Mouse (Mus musculus) limb, embryonic 11.5 days (tissue): Measurements from ENCODE around the gene Cux1. TPM values are rescaled to one million over a fixed set of nuclear protein-coding genes. Genes with fewer than 3 reads are reported as not detected.

ENCODE experiments used
- ATAC-seq: fragments of 200-750 bp; cut with Nextera tagmentation; 2 replicates; pipeline ENCODE4 v1.8.0; 2017; ENCODE audit warnings: low read depth; ENCODE audit not compliant: insufficient number of reproducible peaks, low FRiP score, low TSS enrichment
- DNase-seq: peaks from one replicate; pipeline ENCODE4 v3.0.0-alpha.2; 2015; ENCODE audit warnings: low spot score
- H3K27ac ChIP-seq: fragments of 300-500 bp; sonication (generic); replicated peaks from 2 replicates; pipeline ENCODE4 v1.5.1; 2014; ENCODE audit warnings: low read depth, mild to moderate bottlenecking, low read length
- H3K27me3 ChIP-seq: fragments of 300-500 bp; sonication (generic); 2 replicates; pipeline ENCODE4 v1.6.1; 2014; ENCODE audit warnings: mild to moderate bottlenecking, low read length, mixed read lengths; ENCODE audit not compliant: control insufficient read depth, insufficient read depth
- H3K36me3 ChIP-seq: fragments of 300-500 bp; sonication (generic); 2 replicates; pipeline ENCODE4 v1.6.1; 2014; ENCODE audit warnings: mild to moderate bottlenecking, low read length, moderate library complexity, mixed read lengths; ENCODE audit not compliant: control insufficient read depth, insufficient read depth
- H3K4me1 ChIP-seq: fragments of 300-500 bp; sonication (generic); 2 replicates; pipeline ENCODE4 v1.6.1; 2014; ENCODE audit warnings: low read length, mixed read lengths; ENCODE audit not compliant: control insufficient read depth, insufficient read depth
- H3K4me2 ChIP-seq: fragments of 300-500 bp; sonication (generic); 2 replicates; pipeline ENCODE4 v1.6.1; 2014; ENCODE audit warnings: low read depth, mild to moderate bottlenecking, moderate library complexity; ENCODE audit not compliant: severe bottlenecking
- H3K4me3 ChIP-seq: fragments of 300-500 bp; sonication (generic); 2 replicates; pipeline ENCODE4 v1.5.1; 2014; ENCODE audit warnings: low read depth, low read length
- H3K9ac ChIP-seq: fragments of 300-500 bp; sonication (generic); 2 replicates; pipeline ENCODE4 v1.6.1; 2014; ENCODE audit warnings: mild to moderate bottlenecking, low read length
- H3K9me3 ChIP-seq: fragments of 300-500 bp; sonication (generic); 2 replicates; pipeline ENCODE4 v1.6.1; 2016; ENCODE audit warnings: low read length; ENCODE audit not compliant: control insufficient read depth
- WGBS: fragments of 180-500 bp; shearing (Covaris S2); extraction: QIAGEN DNeasy Blood & Tissue Kit; methylation state at CpG from one replicate; pipeline ENCODE4 v1.1.7; 2014; 5-methylcytosine and 5-hydroxymethylcytosine counted together
- polyA plus RNA-seq: library from polyadenylated mRNA; unstranded; fragments of >200 nt; fragmentation: Nextera tagmentation; extraction: Ambion mirVana; gene quantifications from 2 replicates; pipeline ENCODE4 v1.2.1, GENCODE M21; 2014

Cux1 gene
- polyA plus RNA-seq, 1 experiment from 2014 or later = 65.6 TPM

DNA sequence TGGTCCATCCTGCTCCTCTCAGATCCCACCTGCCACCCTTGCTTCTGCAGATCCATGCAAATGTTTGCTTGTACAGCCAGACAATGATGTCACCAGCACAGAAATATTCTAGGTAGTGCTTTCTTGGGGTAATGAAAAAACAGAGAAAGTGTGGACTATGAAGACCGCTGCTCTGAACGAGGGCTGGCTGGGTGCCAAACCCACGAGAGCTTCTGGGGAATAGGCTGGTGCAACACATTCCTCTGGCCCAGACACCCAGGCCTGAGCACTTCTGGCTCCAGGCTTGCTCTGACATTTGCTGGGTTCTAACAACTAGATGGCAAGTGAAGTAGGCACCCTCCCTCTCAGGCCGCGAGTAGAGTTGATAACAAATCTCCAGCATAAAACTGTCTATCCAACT lies 11.6 kb downstream of the Cux1 start:
- no peaks in the 10 kb centered on the region for H3K27me3 ChIP-seq
- no peak overlapping the region for H3K9ac ChIP-seq
- no peaks in the 10 kb centered on the region for H3K36me3 ChIP-seq
- peaks cover 15% of the 10 kb centered on the region for H3K4me1 ChIP-seq
- no peaks in the 10 kb centered on the region for H3K9me3 ChIP-seq
- no peak overlapping the region for H3K4me3 ChIP-seq
- H3K4me2 ChIP-seq = no peak overlapping the region
- 61% methylated on average over 5 of the region's 5 CpGs for WGBS
- no peak for DNase-seq
- no peak for ATAC-seq
- H3K27ac ChIP-seq = no peak overlapping the region

DNA sequence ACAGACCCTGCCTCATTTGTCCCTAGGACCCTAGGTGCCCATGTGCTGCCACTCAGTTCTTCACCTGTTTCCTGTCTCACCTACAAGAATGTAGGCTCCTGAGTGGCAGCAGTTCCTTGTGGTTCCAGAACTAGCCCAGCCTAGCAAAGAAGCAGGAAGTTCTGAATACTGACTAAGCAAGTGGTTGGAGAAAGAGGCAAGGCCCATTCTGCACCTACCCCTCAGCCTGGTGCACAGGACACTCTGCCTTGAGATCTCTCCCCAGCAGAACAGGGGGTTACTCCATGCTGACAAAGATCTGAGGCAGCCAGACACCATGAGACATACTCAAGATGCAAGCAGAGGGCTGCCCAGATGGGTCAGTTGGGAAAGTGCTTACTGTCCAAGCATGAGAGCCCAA lies 14.5 kb downstream of the Cux1 start:
- Histone ChIP-seq H3K27ac (no peak overlapping the region), H3K4me2 (no peak overlapping the region), H3K27me3 (no peaks in the 10 kb centered on the region), H3K4me3 (no peak overlapping the region), H3K9me3 (no peaks in the 10 kb centered on the region), H3K36me3 (no peaks in the 10 kb centered on the region), H3K4me1 (peaks cover 18% of the 10 kb centered on the region; the same call in 1 of the 2 replicates), H3K9ac (no peak overlapping the region)
- ATAC-seq (no peak), DNase-seq (no peak)

DNA sequence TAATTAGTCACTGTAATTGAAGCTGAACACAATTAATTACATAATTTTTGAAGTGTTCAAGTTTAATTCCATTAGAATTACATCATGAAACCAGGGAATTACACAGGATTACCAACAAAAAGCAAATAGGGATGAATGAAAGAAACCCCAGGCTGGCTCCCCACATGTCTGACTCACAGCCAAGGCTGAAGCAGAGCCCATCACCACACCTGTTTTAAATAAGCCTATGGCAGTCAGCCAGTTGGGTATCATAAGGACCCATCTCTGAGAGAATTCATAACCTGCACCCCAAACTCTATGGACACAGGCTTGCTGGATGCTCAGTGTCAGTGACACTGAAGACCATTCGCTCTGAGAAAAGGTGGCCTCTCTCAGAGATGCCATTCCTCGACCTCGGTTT lies 15.2 kb downstream of the Cux1 start:
- Histone ChIP-seq H3K9ac (no peak overlapping the region), H3K36me3 (no peaks in the 10 kb centered on the region), H3K4me1 (peaks cover 18% of the 10 kb centered on the region; the same call in 1 of the 2 replicates), H3K27me3 (no peaks in the 10 kb centered on the region), H3K4me2 (no peak overlapping the region), H3K4me3 (no peak overlapping the region), H3K27ac (no peak overlapping the region), H3K9me3 (no peaks in the 10 kb centered on the region)
- WGBS = 88% methylated on average over 3 of the region's 3 CpGs
- ATAC-seq (no peak), DNase-seq (no peak)

DNA sequence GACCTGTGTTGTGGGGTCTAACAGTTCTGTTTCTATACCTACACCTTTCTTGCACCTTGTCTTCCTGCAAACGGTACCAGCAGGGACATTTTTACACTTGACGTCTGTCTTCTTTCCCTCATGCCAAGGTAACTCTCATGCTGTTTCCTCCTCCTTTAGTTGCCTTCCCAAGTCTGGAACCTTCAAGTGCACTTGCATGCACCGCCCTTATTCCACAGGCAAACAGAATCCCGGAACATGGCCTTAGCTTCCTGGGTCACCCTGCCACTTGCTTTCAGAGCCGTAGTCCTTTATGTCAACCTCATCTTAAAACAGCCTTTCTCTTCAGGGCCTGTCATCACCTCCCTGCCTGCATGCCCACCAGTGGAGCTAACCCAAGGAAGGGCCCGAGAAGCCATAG lies 15.7 kb downstream of the Cux1 start:
- no peak for ATAC-seq
- Histone ChIP-seq H3K27ac (no peak overlapping the region), H3K4me3 (no peak overlapping the region), H3K9ac (no peak overlapping the region), H3K27me3 (no peaks in the 10 kb centered on the region), H3K9me3 (no peaks in the 10 kb centered on the region), H3K4me1 (peaks cover 18% of the 10 kb centered on the region; the same call in 1 of the 2 replicates), H3K4me2 (no peak overlapping the region), H3K36me3 (no peaks in the 10 kb centered on the region)
- WGBS = 73% methylated on average over 6 of the region's 6 CpGs
- no peak for DNase-seq

DNA sequence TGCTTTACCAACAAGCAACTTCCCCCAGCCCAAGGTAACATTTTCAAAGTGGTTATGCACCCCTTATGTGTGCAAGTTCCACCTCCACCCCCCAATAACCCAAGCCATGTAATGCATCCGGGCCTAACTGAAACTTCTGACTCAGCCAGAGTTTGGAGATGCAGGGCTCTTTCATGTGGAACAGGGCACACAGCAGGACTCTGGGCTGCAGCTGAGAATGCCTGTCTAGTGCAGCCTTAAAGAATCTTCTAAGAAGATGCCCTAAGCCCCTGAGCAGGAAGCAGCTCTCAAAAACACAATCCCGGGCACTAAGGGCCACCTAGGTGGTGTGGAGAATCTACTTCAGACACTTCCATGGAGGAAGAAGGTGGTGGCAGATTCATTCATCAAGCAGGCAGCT lies 16.6 kb downstream of the Cux1 start:
- no peak for DNase-seq
- Histone ChIP-seq H3K4me2 (no peak overlapping the region), H3K9me3 (no peaks in the 10 kb centered on the region), H3K9ac (no peak overlapping the region), H3K27me3 (no peaks in the 10 kb centered on the region), H3K27ac (no peak overlapping the region), H3K4me1 (peaks cover 24% of the 10 kb centered on the region), H3K4me3 (no peak overlapping the region), H3K36me3 (no peaks in the 10 kb centered on the region)
- no peak for ATAC-seq
- WGBS = 18% methylated on average over 2 of the region's 2 CpGs

DNA sequence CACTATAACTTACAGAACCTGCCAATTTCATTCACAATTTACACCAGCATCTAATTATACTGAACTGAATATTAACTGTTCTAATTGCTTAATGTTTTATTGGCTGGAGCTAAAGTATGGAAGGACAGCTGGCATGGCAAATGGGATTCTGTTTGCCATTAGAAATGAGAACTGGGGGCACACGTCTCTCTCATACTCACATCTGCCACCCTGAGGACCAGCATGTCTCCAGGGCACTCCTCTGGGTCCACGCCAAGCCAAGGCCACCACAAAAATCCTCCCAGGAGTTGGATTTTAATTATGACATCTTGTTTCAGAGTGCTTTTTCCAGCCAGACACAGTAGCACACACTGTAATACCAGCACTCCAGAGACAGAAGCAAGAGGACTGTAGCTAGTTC lies 18.5 kb downstream of the Cux1 start:
- H3K4me1 ChIP-seq = peaks cover 26% of the 10 kb centered on the region
- H3K9ac ChIP-seq = no peak overlapping the region
- no peak for ATAC-seq
- no peak overlapping the region for H3K4me2 ChIP-seq
- 74% methylated on average over 2 of the region's 2 CpGs for WGBS
- no peaks in the 10 kb centered on the region for H3K27me3 ChIP-seq
- no peak for DNase-seq
- H3K36me3 ChIP-seq = no peaks in the 10 kb centered on the region
- H3K9me3 ChIP-seq = no peaks in the 10 kb centered on the region
- H3K4me3 ChIP-seq = no peak overlapping the region
- no peak overlapping the region for H3K27ac ChIP-seq

DNA sequence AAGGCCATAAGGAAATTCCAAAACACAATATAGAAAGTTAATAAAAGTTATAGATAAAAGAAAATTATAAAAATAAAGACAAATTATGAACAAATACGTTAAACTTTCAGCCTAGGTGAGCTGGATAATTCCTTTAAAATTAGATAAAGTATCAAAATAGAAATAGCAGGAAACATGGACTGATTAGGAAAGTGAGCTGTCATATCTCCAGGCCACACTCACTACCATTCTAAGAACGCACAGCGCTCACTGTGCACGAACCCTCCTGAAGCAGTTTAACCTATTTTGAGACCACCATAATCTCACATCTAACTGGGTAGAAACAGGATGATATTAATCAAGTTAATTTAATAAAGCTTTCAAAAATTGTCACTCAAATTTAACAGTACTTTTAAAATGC lies 22.2 kb downstream of the Cux1 start:
- Histone ChIP-seq H3K9me3 (no peaks in the 10 kb centered on the region), H3K4me3 (no peak overlapping the region), H3K27ac (no peak overlapping the region), H3K9ac (no peak overlapping the region), H3K4me2 (no peak overlapping the region), H3K4me1 (peaks cover 8% of the 10 kb centered on the region), H3K27me3 (no peaks in the 10 kb centered on the region), H3K36me3 (no peaks in the 10 kb centered on the region)
- WGBS = 84% methylated on average over 4 of the region's 4 CpGs
- ATAC-seq = no peak
- DNase-seq = no peak

DNA sequence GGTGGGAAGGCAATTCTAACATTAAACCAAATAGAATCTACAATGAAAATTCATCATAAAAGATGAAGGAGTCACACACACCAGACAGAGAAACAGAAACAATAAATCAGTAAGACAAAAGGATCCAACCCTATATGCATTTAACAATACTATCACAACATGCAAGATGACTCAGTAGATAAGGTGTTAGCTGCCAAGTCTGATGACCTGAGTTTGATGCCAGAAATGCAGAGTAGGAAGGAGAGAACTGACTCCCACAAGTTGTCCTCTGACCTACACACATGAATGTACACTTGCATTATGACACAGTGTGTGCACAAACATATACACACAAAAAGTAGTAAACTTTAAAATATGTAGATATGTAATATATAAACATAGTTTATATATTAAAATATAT lies 24.1 kb downstream of the Cux1 start:
- no peak overlapping the region for H3K4me2 ChIP-seq
- DNase-seq = no peak

DNA sequence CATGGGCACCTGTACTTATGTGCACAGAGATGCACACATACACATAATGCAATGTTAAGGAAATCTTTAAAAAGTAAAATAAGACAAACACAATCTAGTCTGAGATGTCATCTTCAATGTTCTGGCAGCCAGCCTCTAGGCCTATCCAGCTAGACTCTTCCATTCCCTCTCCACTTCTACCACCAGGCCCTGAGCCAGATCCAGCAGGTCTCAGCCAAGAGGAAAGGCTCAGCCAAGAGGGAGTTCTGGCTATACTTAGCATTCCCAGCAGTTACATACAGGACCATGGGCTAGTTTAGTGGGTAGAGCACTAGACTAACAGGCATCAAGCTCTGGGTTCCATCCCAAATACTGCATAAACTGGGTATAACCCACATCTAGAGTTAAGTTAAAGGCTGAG lies 26.3 kb downstream of the Cux1 start:
- no peak overlapping the region for H3K4me3 ChIP-seq

More for the DNA sequence above, 24.1 kb downstream of the Cux1 start:
- Histone ChIP-seq H3K9ac (no peak overlapping the region), H3K4me3 (no peak overlapping the region), H3K36me3 (no peaks in the 10 kb centered on the region), H3K9me3 (no peaks in the 10 kb centered on the region), H3K4me1 (peaks cover 8% of the 10 kb centered on the region; the same call in 1 of the 2 replicates), H3K27ac (no peak overlapping the region), H3K27me3 (no peaks in the 10 kb centered on the region)
- ATAC-seq = no peak

More for the DNA sequence above, 26.3 kb downstream of the Cux1 start:
- DNase-seq = no peak
- no peak for ATAC-seq
- Histone ChIP-seq H3K27ac (no peak overlapping the region), H3K9ac (no peak overlapping the region), H3K4me1 (peaks cover 4% of the 10 kb centered on the region; the same call in 1 of the 2 replicates), H3K4me2 (no peak overlapping the region), H3K9me3 (no peaks in the 10 kb centered on the region), H3K27me3 (no peaks in the 10 kb centered on the region), H3K36me3 (no peaks in the 10 kb centered on the region)
